In genomic region chr4:58115452-58115851, GRCm38 (mm10) we compare ENCODE assay signal across 25 mouse cellular contexts.
DNase-seq lines count a peak whose midpoint lies in the region; ATAC-seq and TF ChIP-seq lines count a peak whose summit lies in the region.
"Had no signal": no experiment of that assay in that cellular context is flagged by ENCODE, and none has a peak within 500 bp of the region (broad histone marks: within the 10 kb centered on the region; RNA-seq: fewer than 3 reads in every experiment).

No protein-coding gene starts in this region.

- peak; percentile 11 for DNase-seq in forebrain, embryonic 14.5 days (ENCODE audit: low spot score)
- no peak for DNase-seq in forebrain, embryonic 11.5 days (ENCODE audit: low spot score)
- no peak for DNase-seq in midbrain, embryonic 10.5 days (ENCODE audit: low spot score)
- peak; percentile 40 for DNase-seq in midbrain, postnatal 0 days (ENCODE audit: low spot score)
- DNase-seq in spleen, postnatal 10 days (ENCODE audit: low spot score in 2 of 2) = no peak
- DNase-seq in spleen, adult 18-20 months = no peak
- DNase-seq: adrenal gland, postnatal 36 days; cerebellum, adult 11 months; cerebellum, adult 9-11 months; gastrocnemius, adult 2 months; heart, postnatal 4 days; kidney, postnatal 25 days; liver had no signal

- H3K27ac ChIP-seq in forebrain, embryonic 14.5 days (ENCODE audit: low read depth, low read length) = no peak overlapping the region
- H3K27ac ChIP-seq in forebrain, embryonic 11.5 days (ENCODE audit: low read depth, low read length) = no peak overlapping the region
- no peak overlapping the region for H3K27ac ChIP-seq in midbrain, embryonic 16.5 days (ENCODE audit: low read length)
- H3K27ac ChIP-seq in midbrain, embryonic 10.5 days (replicated peaks) = no peak overlapping the region
- no peak overlapping the region for H3K27ac ChIP-seq in hindbrain, embryonic 13.5 days
- no peak overlapping the region for H3K27ac ChIP-seq in midbrain, postnatal 0 days (ENCODE audit: low read depth, low read length)
- H3K27ac ChIP-seq: embryonic facial prominence, embryonic 13.5 days; gastrocnemius, adult 2 months; heart, embryonic 10.5 days; layer of hippocampus, adult 2 months; limb, embryonic 10.5 days; liver, embryonic 15.5 days; lung, embryonic 15.5 days; macrophage had no signal

- no peaks in the 10 kb centered on the region for H3K27me3 ChIP-seq in forebrain, embryonic 14.5 days (replicated peaks; ENCODE audit: control insufficient read depth, insufficient read depth, low read length)
- H3K27me3 ChIP-seq in forebrain, embryonic 11.5 days (ENCODE audit: control insufficient read depth, insufficient read depth, low read length) = no peaks in the 10 kb centered on the region
- no peaks in the 10 kb centered on the region for H3K27me3 ChIP-seq in midbrain, embryonic 16.5 days (ENCODE audit: control insufficient read depth, insufficient read depth, low read depth, low read length)
- no peaks in the 10 kb centered on the region for H3K27me3 ChIP-seq in midbrain, embryonic 10.5 days (ENCODE audit: low read depth, poor library complexity, severe bottlenecking)
- H3K27me3 ChIP-seq in hindbrain, embryonic 13.5 days = no peaks in the 10 kb centered on the region
- no peaks in the 10 kb centered on the region for H3K27me3 ChIP-seq in midbrain, postnatal 0 days (ENCODE audit: insufficient read depth, low read length)
- H3K27me3 ChIP-seq: embryonic facial prominence, embryonic 13.5 days; liver, embryonic 15.5 days; lung, embryonic 15.5 days; Patski had no signal

- no peak overlapping the region for H3K4me3 ChIP-seq in forebrain, embryonic 14.5 days (ENCODE audit: low read depth, low read length)
- no peak overlapping the region for H3K4me3 ChIP-seq in forebrain, embryonic 11.5 days (ENCODE audit: low read depth, low read length)
- no peak overlapping the region for H3K4me3 ChIP-seq in midbrain, embryonic 16.5 days (ENCODE audit: low read depth, low read length)
- H3K4me3 ChIP-seq in midbrain, embryonic 10.5 days = no peak overlapping the region
- no peak overlapping the region for H3K4me3 ChIP-seq in hindbrain, embryonic 13.5 days
- no peak overlapping the region for H3K4me3 ChIP-seq in midbrain, postnatal 0 days (ENCODE audit: low read depth, low read length)
- H3K4me3 ChIP-seq: embryonic facial prominence, embryonic 13.5 days; gastrocnemius, adult 2 months; heart, embryonic 10.5 days; layer of hippocampus, adult 2 months; limb, embryonic 10.5 days; liver, embryonic 15.5 days; lung, embryonic 15.5 days; myocyte had no signal

- peaks cover 3% of the 10 kb centered on the region; the same call in 1 of the 2 replicates for H3K4me1 ChIP-seq in forebrain, embryonic 14.5 days (ENCODE audit: control insufficient read depth, insufficient read depth, low read length)
- 0 out of 2 replicates have a peak, but pooled peaks cover 2% of the 10 kb centered on the region for H3K4me1 ChIP-seq in forebrain, embryonic 11.5 days (replicated peaks; ENCODE audit: control insufficient read depth, insufficient read depth, low read length)
- H3K4me1 ChIP-seq in midbrain, embryonic 16.5 days (ENCODE audit: control insufficient read depth, insufficient read depth, low read length) = no peaks in the 10 kb centered on the region
- H3K4me1 ChIP-seq in midbrain, embryonic 10.5 days = no peaks in the 10 kb centered on the region
- H3K4me1 ChIP-seq in hindbrain, embryonic 13.5 days (replicated peaks) = peaks cover 6% of the 10 kb centered on the region
- no peaks in the 10 kb centered on the region for H3K4me1 ChIP-seq in midbrain, postnatal 0 days (ENCODE audit: insufficient read depth, low read length)
- H3K4me1 ChIP-seq: embryonic facial prominence, embryonic 13.5 days; heart, embryonic 10.5 days; liver, embryonic 15.5 days had no signal

- TF ChIP-seq CTCF in midbrain, postnatal 0 days (IDR thresholded peaks at IDR 0.05) = no peak

- no peaks in the 10 kb centered on the region for H3K36me3 ChIP-seq in forebrain, embryonic 14.5 days (ENCODE audit: control insufficient read depth, insufficient read depth, low read length)
- H3K36me3 ChIP-seq in forebrain, embryonic 11.5 days (ENCODE audit: control insufficient read depth, insufficient read depth, low read length) = no peaks in the 10 kb centered on the region
- H3K36me3 ChIP-seq in midbrain, embryonic 16.5 days (ENCODE audit: control insufficient read depth, insufficient read depth, low read length) = no peaks in the 10 kb centered on the region
- no peaks in the 10 kb centered on the region for H3K36me3 ChIP-seq in midbrain, embryonic 10.5 days
- no peaks in the 10 kb centered on the region for H3K36me3 ChIP-seq in hindbrain, embryonic 13.5 days
- no peaks in the 10 kb centered on the region for H3K36me3 ChIP-seq in midbrain, postnatal 0 days (ENCODE audit: insufficient read depth, low read length)
- H3K36me3 ChIP-seq: heart, embryonic 10.5 days; limb, embryonic 10.5 days; liver, embryonic 15.5 days; lung, embryonic 15.5 days had no signal

- H3K4me2 ChIP-seq in forebrain, embryonic 14.5 days (ENCODE audit: low read length) = no peak overlapping the region
- H3K4me2 ChIP-seq in forebrain, embryonic 11.5 days (ENCODE audit: low read depth, low read length, severe bottlenecking) = no peak overlapping the region
- peak overlapping the region; percentile 8; the same call in 1 of the 2 replicates for H3K4me2 ChIP-seq in midbrain, embryonic 16.5 days (ENCODE audit: low read length)
- peak overlapping the region; percentile 36; the same call in 1 of the 2 replicates for H3K4me2 ChIP-seq in hindbrain, embryonic 13.5 days
- no peak overlapping the region; the same call in 1 of the 2 replicates for H3K4me2 ChIP-seq in midbrain, postnatal 0 days (ENCODE audit: low read depth, low read length, poor library complexity, severe bottlenecking)
- H3K4me2 ChIP-seq: embryonic facial prominence, embryonic 13.5 days; liver, embryonic 15.5 days; lung, embryonic 15.5 days had no signal

- ATAC-seq in forebrain, embryonic 14.5 days = no peak
- ATAC-seq in forebrain, embryonic 11.5 days (replicated peaks; ENCODE audit: low FRiP score) = no peak
- ATAC-seq in midbrain, embryonic 16.5 days = peak; percentile 48; the same call in 1 of the 2 replicates
- ATAC-seq in hindbrain, embryonic 13.5 days (ENCODE audit: low FRiP score) = peak; percentile 76; the same call in 1 of the 2 replicates
- no peak for ATAC-seq in midbrain, postnatal 0 days (ENCODE audit: low FRiP score)
- ATAC-seq: intestine, embryonic 16.5 days; Patski had no signal

- no peaks in the 10 kb centered on the region for H3K9me3 ChIP-seq in forebrain, embryonic 14.5 days (replicated peaks; ENCODE audit: control insufficient read depth, low read length)
- no peaks in the 10 kb centered on the region for H3K9me3 ChIP-seq in forebrain, embryonic 11.5 days (ENCODE audit: control insufficient read depth, low read length)
- H3K9me3 ChIP-seq in midbrain, embryonic 16.5 days (replicated peaks; ENCODE audit: control insufficient read depth, low read length, poor library complexity, severe bottlenecking) = no peaks in the 10 kb centered on the region
- no peaks in the 10 kb centered on the region for H3K9me3 ChIP-seq in midbrain, embryonic 10.5 days (replicated peaks)
- no peaks in the 10 kb centered on the region for H3K9me3 ChIP-seq in hindbrain, embryonic 13.5 days
- H3K9me3 ChIP-seq in midbrain, postnatal 0 days (ENCODE audit: low read length) = no peaks in the 10 kb centered on the region
- H3K9me3 ChIP-seq: embryonic facial prominence, embryonic 13.5 days; heart, embryonic 10.5 days; limb, embryonic 10.5 days; liver, embryonic 15.5 days; lung, embryonic 15.5 days had no signal

- 0 out of 2 replicates have a peak overlapping the region, but pooled peaks have one; percentile 13 for H3K9ac ChIP-seq in forebrain, embryonic 14.5 days (ENCODE audit: low read length)
- no peak overlapping the region for H3K9ac ChIP-seq in forebrain, embryonic 11.5 days (ENCODE audit: low read length)
- H3K9ac ChIP-seq in midbrain, embryonic 16.5 days (ENCODE audit: low read depth, low read length) = no peak overlapping the region
- 0 out of 2 replicates have a peak overlapping the region, but pooled peaks have one; percentile 3 for H3K9ac ChIP-seq in hindbrain, embryonic 13.5 days
- no peak overlapping the region for H3K9ac ChIP-seq in midbrain, postnatal 0 days (replicated peaks; ENCODE audit: low read length, poor library complexity, severe bottlenecking)
- H3K9ac ChIP-seq: embryonic facial prominence, embryonic 13.5 days; liver, embryonic 15.5 days; lung, embryonic 15.5 days had no signal

- 22% methylated on average over 8 of the region's 8 CpGs for WGBS in forebrain, embryonic 14.5 days
- 50% methylated on average over 8 of the region's 8 CpGs for WGBS in forebrain, embryonic 11.5 days
- 41% methylated on average over 8 of the region's 8 CpGs for WGBS in midbrain, embryonic 16.5 days
- WGBS in midbrain, embryonic 10.5 days = 72% methylated on average over 8 of the region's 8 CpGs
- WGBS in hindbrain, embryonic 13.5 days = 27% methylated on average over 8 of the region's 8 CpGs
- 34% methylated on average over 8 of the region's 8 CpGs for whole genome bisulfite sequencing in midbrain, postnatal 0 days

Comparison
In these comparisons a context has a peak if more than half of its experiments do, and no peak if none do; other contexts are left out.
1. ATAC-seq: peak in midbrain, embryonic 16.5 days (single experiment) and hindbrain, embryonic 13.5 days (single experiment); none in forebrain, embryonic 14.5 days (single experiment), forebrain, embryonic 11.5 days (single experiment) and midbrain, postnatal 0 days (single experiment).
2. DNase-seq: peak in forebrain, embryonic 14.5 days (single experiment) and midbrain, postnatal 0 days (single experiment); none in forebrain, embryonic 11.5 days (single experiment), midbrain, embryonic 10.5 days (single experiment), spleen, postnatal 10 days (0 of 2) and spleen, adult 18-20 months (0 of 2).
3. H3K4me2 ChIP-seq: peak in midbrain, embryonic 16.5 days (single experiment) and hindbrain, embryonic 13.5 days (single experiment); none in forebrain, embryonic 14.5 days (single experiment), forebrain, embryonic 11.5 days (single experiment) and midbrain, postnatal 0 days (single experiment).
4. H3K9ac ChIP-seq: peak in forebrain, embryonic 14.5 days (single experiment) and hindbrain, embryonic 13.5 days (single experiment); none in forebrain, embryonic 11.5 days (single experiment), midbrain, embryonic 16.5 days (single experiment) and midbrain, postnatal 0 days (single experiment).